Mouse (Mus musculus) lung, postnatal 10 days (tissue): ENCODE data around the gene Gm5798.
"Not testable (repeated sequence)": the region's sequence is repeated elsewhere in the genome, so short reads cannot be mapped to it uniquely, and the experiment has no call there.

ENCODE experiments used
- DNase-seq: peaks from one replicate; pipeline ENCODE4 v3.0.0; 2021

Gm5798 gene

GRCm38 (mm10) chr14:41348309-41348708, at the start of gene Gm5798:
TSS of gene Gm5798 (plus strand) at chr14:41348609.
- DNase-seq = not testable (repeated sequence)

- not testable (repeated sequence) for DNase-seq
These were observed 37.9 kb downstream of the Gm5798 start, which contains the start of gene Gm7945 for GRCm38 (mm10) chr14:41386279-41386678. TSS of gene Gm7945 (minus strand) at chr14:41386379.
